Mouse (Mus musculus) lung, postnatal 14 days (tissue): ENCODE data around the gene Ugt1a5.
"Not testable (repeated sequence)": the region's sequence is repeated elsewhere in the genome, so short reads cannot be mapped to it uniquely, and the experiment has no call there.

ENCODE experiments used
- DNase-seq: peaks from one replicate; pipeline ENCODE4 v3.0.0; 2021

Ugt1a5 gene

GRCm38 (mm10) chr1:88225301-88225700, 59.5 kb downstream of the Ugt1a5 start:
- not testable (repeated sequence) for DNase-seq

GRCm38 (mm10) chr1:88225741-88226140, 59.9 kb downstream of the Ugt1a5 start:
- no peak for DNase-seq

- DNase-seq: no peak
Observed at GRCm38 (mm10) chr1:88226670-88227379, 61.0 kb downstream of the Ugt1a5 start, which contains the start of gene Mroh2a. TSS of gene Mroh2a (plus strand) at chr1:88226986.

- DNase-seq: no peak
Observed at GRCm38 (mm10) chr1:88227482-88227881, 61.7 kb downstream of the Ugt1a5 start.

GRCm38 (mm10) chr1:88228121-88228520, 62.3 kb downstream of the Ugt1a5 start:
- DNase-seq: no peak

GRCm38 (mm10) chr1:88229566-88229965, 63.8 kb downstream of the Ugt1a5 start:
- DNase-seq: no peak

GRCm38 (mm10) chr1:88229986-88230385, 64.2 kb downstream of the Ugt1a5 start:
- no peak for DNase-seq

- no peak for DNase-seq
Observed at GRCm38 (mm10) chr1:88230421-88230820, 64.6 kb downstream of the Ugt1a5 start.

GRCm38 (mm10) chr1:88230981-88231802, 65.4 kb downstream of the Ugt1a5 start:
- DNase-seq: no peak

- no peak for DNase-seq
Observed at GRCm38 (mm10) chr1:88231803-88232499, 66.1 kb downstream of the Ugt1a5 start.

GRCm38 (mm10) chr1:88232664-88233380, 67.0 kb downstream of the Ugt1a5 start:
- no peak for DNase-seq

- no peak for DNase-seq
Observed at GRCm38 (mm10) chr1:88233421-88234247, 67.8 kb downstream of the Ugt1a5 start.

- no peak for DNase-seq
Observed at GRCm38 (mm10) chr1:88234248-88234610, 68.4 kb downstream of the Ugt1a5 start.

GRCm38 (mm10) chr1:88234646-88235045, 68.8 kb downstream of the Ugt1a5 start:
- no peak for DNase-seq

- DNase-seq: no peak
Observed at GRCm38 (mm10) chr1:88235046-88235893, 69.5 kb downstream of the Ugt1a5 start.

GRCm38 (mm10) chr1:88235894-88236415, 70.1 kb downstream of the Ugt1a5 start:
- no peak for DNase-seq

GRCm38 (mm10) chr1:88237311-88237710, 71.5 kb downstream of the Ugt1a5 start:
- DNase-seq: no peak

GRCm38 (mm10) chr1:88238771-88239170, 73.0 kb downstream of the Ugt1a5 start:
- DNase-seq: no peak

GRCm38 (mm10) chr1:88240072-88240471, 74.3 kb downstream of the Ugt1a5 start:
- no peak for DNase-seq

- DNase-seq: no peak
Observed at GRCm38 (mm10) chr1:88240579-88240978, 74.8 kb downstream of the Ugt1a5 start.

GRCm38 (mm10) chr1:88243861-88244260, 78.0 kb downstream of the Ugt1a5 start:
- DNase-seq: no peak
